Mouse (Mus musculus): Measurements from ENCODE around the gene Slc13a2.

GRCm38 (mm10) chr11:78348474-78348873 is 73.5 kb downstream of the Slc13a2 start:
- no peak for TF ChIP-seq CTCF (IDR thresholded peaks at IDR 0.05; ENCODE audit: low read depth, low read length)
- TF ChIP-seq POLR2A (IDR thresholded peaks at IDR 0.05; ENCODE audit: insufficient read depth, low read length), result no peak
- TF ChIP-seq EP300 (IDR thresholded peaks at IDR 0.05; ENCODE audit: insufficient read depth, low read depth, low read length), result no peak

Data from ES-Bruce4 (cell line).